Mouse (Mus musculus) kidney, embryonic 14.5 days (tissue): ENCODE data around the gene Pms1. TPM values are rescaled to one million over a fixed set of nuclear protein-coding genes. Genes with fewer than 3 reads are reported as not detected.

Source experiments
- ATAC-seq: fragments of 200-750 bp; cut with Nextera tagmentation; 2 replicates; pipeline ENCODE4 v1.8.0; 2017; ENCODE audit warnings: moderate number of reproducible peaks, mild to moderate bottlenecking, moderate TSS enrichment, moderate library complexity; ENCODE audit not compliant: low FRiP score, low TSS enrichment
- H3K27ac ChIP-seq: fragments of 300-500 bp; sonication (generic); 2 replicates; pipeline ENCODE4 v1.5.1; 2014; ENCODE audit warnings: low read depth, mild to moderate bottlenecking, low read length, moderate library complexity, mixed read lengths
- H3K27me3 ChIP-seq: fragments of 300-500 bp; sonication (generic); 2 replicates; pipeline ENCODE4 v1.6.1; 2014; ENCODE audit warnings: mild to moderate bottlenecking, low read length; ENCODE audit not compliant: control insufficient read depth, insufficient read depth
- H3K36me3 ChIP-seq: fragments of 300-500 bp; sonication (generic); 2 replicates; pipeline ENCODE4 v1.6.1; 2014; ENCODE audit warnings: low read length, mixed read lengths; ENCODE audit not compliant: control insufficient read depth, insufficient read depth
- H3K4me1 ChIP-seq: fragments of 300-500 bp; sonication (generic); 2 replicates; pipeline ENCODE4 v1.6.1; 2014; ENCODE audit warnings: low read length, mixed read lengths; ENCODE audit not compliant: control insufficient read depth, insufficient read depth
- H3K4me2 ChIP-seq: fragments of 300-500 bp; sonication (generic); replicated peaks from 2 replicates; pipeline ENCODE4 v1.6.1; 2014; ENCODE audit warnings: low read depth, mild to moderate bottlenecking, low read length
- H3K4me3 ChIP-seq: fragments of 300-500 bp; sonication (generic); 2 replicates; pipeline ENCODE4 v1.5.1; 2014; ENCODE audit warnings: mild to moderate bottlenecking, low read length
- H3K9ac ChIP-seq: fragments of 300-500 bp; sonication (generic); 2 replicates; pipeline ENCODE4 v1.6.1; 2014; ENCODE audit warnings: low read depth, mild to moderate bottlenecking, low read length, moderate library complexity
- H3K9me3 ChIP-seq: fragments of 300-500 bp; sonication (generic); 2 replicates; pipeline ENCODE4 v1.6.1; 2016; ENCODE audit warnings: low read length; ENCODE audit not compliant: control insufficient read depth
- WGBS: fragments of 180-500 bp; shearing (Covaris S2); extraction: QIAGEN DNeasy Blood & Tissue Kit; methylation state at CpG from one replicate; pipeline ENCODE4 v1.1.7; 2014; 5-methylcytosine and 5-hydroxymethylcytosine counted together
- polyA plus RNA-seq: library from polyadenylated mRNA; unstranded; fragments of >200 nt; fragmentation: Nextera tagmentation; extraction: Ambion mirVana; gene quantifications from 2 replicates; pipeline ENCODE4 v1.2.1, GENCODE M21; 2014

Pms1 gene
- polyA plus RNA-seq, 1 experiment from 2014 or later = 22.7 TPM

GRCm38 (mm10) chr1:53225616-53226015 is 71.2 kb downstream of the Pms1 start:
- H3K4me3 ChIP-seq = no peak overlapping the region
- no peaks in the 10 kb centered on the region for H3K9me3 ChIP-seq
- WGBS = 92% methylated on average over 3 of the region's 3 CpGs
- no peak overlapping the region for H3K4me2 ChIP-seq
- H3K27ac ChIP-seq = no peak overlapping the region
- H3K4me1 ChIP-seq = no peaks in the 10 kb centered on the region
- no peaks in the 10 kb centered on the region for H3K27me3 ChIP-seq
- no peak for ATAC-seq
- no peak overlapping the region for H3K9ac ChIP-seq
- H3K36me3 ChIP-seq = no peaks in the 10 kb centered on the region

- Histone ChIP-seq H3K9ac (no peak overlapping the region), H3K27me3 (no peaks in the 10 kb centered on the region), H3K4me2 (no peak overlapping the region), H3K4me1 (no peaks in the 10 kb centered on the region), H3K27ac (no peak overlapping the region), H3K36me3 (no peaks in the 10 kb centered on the region), H3K9me3 (no peaks in the 10 kb centered on the region), H3K4me3 (no peak overlapping the region)
- ATAC-seq = no peak
- WGBS = 75% methylated on average over 1 of the region's 1 CpGs
Measured at GRCm38 (mm10) chr1:53224775-53225174, 72.0 kb downstream of the Pms1 start.

- Histone ChIP-seq H3K4me1 (no peaks in the 10 kb centered on the region), H3K9me3 (no peaks in the 10 kb centered on the region), H3K4me3 (no peak overlapping the region), H3K27me3 (no peaks in the 10 kb centered on the region), H3K9ac (no peak overlapping the region), H3K4me2 (no peak overlapping the region), H3K36me3 (no peaks in the 10 kb centered on the region; the same call in 1 of the 2 replicates), H3K27ac (no peak overlapping the region)
- no peak for ATAC-seq
Measured at GRCm38 (mm10) chr1:53210136-53210535, 86.7 kb downstream of the Pms1 start.

- Histone ChIP-seq H3K27ac (no peak overlapping the region), H3K9ac (no peak overlapping the region), H3K4me2 (no peak overlapping the region), H3K4me3 (no peak overlapping the region), H3K9me3 (no peaks in the 10 kb centered on the region), H3K4me1 (no peaks in the 10 kb centered on the region), H3K36me3 (no peaks in the 10 kb centered on the region; the same call in 1 of the 2 replicates), H3K27me3 (no peaks in the 10 kb centered on the region)
- ATAC-seq = no peak
- WGBS = 93% methylated on average over 2 of the region's 2 CpGs
Measured at GRCm38 (mm10) chr1:53203902-53204301, 92.9 kb downstream of the Pms1 start.

- no peak overlapping the region for H3K9ac ChIP-seq
- no peaks in the 10 kb centered on the region; the same call in 1 of the 2 replicates for H3K36me3 ChIP-seq
- H3K9me3 ChIP-seq = no peaks in the 10 kb centered on the region
- no peaks in the 10 kb centered on the region for H3K27me3 ChIP-seq
- no peak for ATAC-seq
- H3K4me1 ChIP-seq = no peaks in the 10 kb centered on the region
- 65% methylated on average over 2 of the region's 2 CpGs for WGBS
- no peak overlapping the region for H3K4me3 ChIP-seq
- H3K4me2 ChIP-seq = no peak overlapping the region
- H3K27ac ChIP-seq = no peak overlapping the region
Measured at GRCm38 (mm10) chr1:53201630-53202199, 95.1 kb downstream of the Pms1 start.

GRCm38 (mm10) chr1:53194536-53194935 is 102.3 kb downstream of the Pms1 start:
- H3K27me3 ChIP-seq = no peaks in the 10 kb centered on the region
- no peaks in the 10 kb centered on the region for H3K36me3 ChIP-seq
- no peak overlapping the region for H3K27ac ChIP-seq
- WGBS = 84% methylated on average over 3 of the region's 3 CpGs
- H3K4me2 ChIP-seq = no peak overlapping the region
- no peak overlapping the region for H3K9ac ChIP-seq
- H3K4me1 ChIP-seq = no peaks in the 10 kb centered on the region
- H3K9me3 ChIP-seq = no peaks in the 10 kb centered on the region
- H3K4me3 ChIP-seq = no peak overlapping the region
- ATAC-seq = no peak

GRCm38 (mm10) chr1:53191234-53191633 is 105.6 kb downstream of the Pms1 start:
- Histone ChIP-seq H3K4me2 (no peak overlapping the region), H3K27ac (no peak overlapping the region), H3K36me3 (no peaks in the 10 kb centered on the region), H3K9me3 (no peaks in the 10 kb centered on the region), H3K4me1 (no peaks in the 10 kb centered on the region), H3K27me3 (no peaks in the 10 kb centered on the region), H3K9ac (no peak overlapping the region), H3K4me3 (no peak overlapping the region)
- 81% methylated on average over 3 of the region's 3 CpGs for WGBS
- no peak for ATAC-seq

GRCm38 (mm10) chr1:53189620-53190019 is 107.2 kb downstream of the Pms1 start:
- Histone ChIP-seq H3K27me3 (no peaks in the 10 kb centered on the region), H3K4me2 (no peak overlapping the region), H3K9me3 (no peaks in the 10 kb centered on the region), H3K4me3 (no peak overlapping the region), H3K9ac (no peak overlapping the region), H3K27ac (no peak overlapping the region), H3K36me3 (no peaks in the 10 kb centered on the region), H3K4me1 (no peaks in the 10 kb centered on the region)
- 85% methylated on average over 3 of the region's 3 CpGs for WGBS
- no peak for ATAC-seq

- 94% methylated on average over 8 of the region's 8 CpGs for WGBS
- Histone ChIP-seq H3K9ac (no peak within 1 kb of the TSS), H3K4me2 (no peak within 1 kb of the TSS), H3K4me3 (no peak within 1 kb of the TSS), H3K36me3 (no peaks in the 10 kb centered on the region), H3K27me3 (no peaks in the 10 kb centered on the region), H3K27ac (no peak within 1 kb of the TSS), H3K9me3 (no peaks in the 10 kb centered on the region), H3K4me1 (no peaks in the 10 kb centered on the region)
- no peak for ATAC-seq
Measured at GRCm38 (mm10) chr1:53187536-53187935, 109.3 kb downstream of the Pms1 start, which contains the start of gene 1700019A02Rik. Gene 1700019A02Rik (minus strand): TSS chr1:53187636.
